Mouse (Mus musculus) cerebellum, postnatal 10 days (tissue): ENCODE data around the gene Pfdn2.
A peak's percentile ranks its signal among the peaks of the same experiment; 100 is the strongest.
"Not testable (repeated sequence)": the region's sequence is repeated elsewhere in the genome, so short reads cannot be mapped to it uniquely, and the experiment has no call there.

ENCODE experiments used
- DNase-seq, 2 experiments: peaks; one replicate each; pipeline ENCODE4 v3.0.0; 2021; ENCODE audit warnings: mixed read lengths in 2 of 2

Pfdn2 gene

DNA sequence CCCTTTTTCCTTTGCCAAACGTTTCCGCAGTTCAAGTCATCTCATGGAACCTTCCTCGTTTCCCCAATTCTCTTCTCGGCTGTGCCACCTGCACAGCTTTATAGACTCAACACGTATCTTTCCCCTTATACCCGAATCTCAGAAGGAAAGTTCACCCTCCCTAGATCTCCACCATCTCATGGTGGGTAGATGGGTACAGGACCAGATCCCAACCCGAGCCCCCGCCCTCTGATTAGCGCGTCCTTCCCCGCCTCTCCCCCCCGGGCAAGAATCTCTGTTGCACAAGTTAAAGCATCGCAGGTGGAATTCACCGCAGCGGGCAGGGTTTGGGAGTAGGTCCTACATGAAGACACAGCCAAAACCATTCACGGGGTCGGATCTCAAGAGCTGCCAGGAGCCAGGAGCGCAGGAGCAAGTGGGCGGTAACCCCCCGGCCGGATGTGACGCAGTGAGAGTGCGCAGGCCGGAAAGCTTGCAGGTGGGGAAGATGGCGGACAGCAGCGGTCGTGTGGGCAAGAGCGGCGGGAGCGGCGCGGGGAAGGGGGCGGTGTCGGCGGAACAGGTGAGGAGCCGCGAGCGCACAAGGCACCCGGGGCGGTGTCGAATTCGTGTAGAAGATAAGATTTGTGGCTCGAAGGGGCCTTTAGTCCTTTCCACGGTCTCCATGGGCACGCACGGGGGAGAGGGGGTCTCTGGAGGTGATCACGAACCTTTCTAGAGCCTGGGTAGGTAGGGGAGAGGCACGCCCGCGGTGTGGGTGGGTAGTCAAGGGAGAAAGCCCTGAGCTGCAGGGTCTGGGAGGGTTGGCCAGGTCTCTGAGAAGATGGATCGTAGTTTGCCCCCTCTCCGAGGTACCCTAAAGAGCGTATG, at the start of gene Pfdn2, which contains the start of gene Nit1:
Gene Pfdn2 (plus strand): TSS at position 446 of the 870 bp plus-strand sequence.
Gene Nit1 (minus strand): TSS at position 422 of the 870 bp plus-strand sequence.
- DNase-seq, result peak; percentile 96

DNA sequence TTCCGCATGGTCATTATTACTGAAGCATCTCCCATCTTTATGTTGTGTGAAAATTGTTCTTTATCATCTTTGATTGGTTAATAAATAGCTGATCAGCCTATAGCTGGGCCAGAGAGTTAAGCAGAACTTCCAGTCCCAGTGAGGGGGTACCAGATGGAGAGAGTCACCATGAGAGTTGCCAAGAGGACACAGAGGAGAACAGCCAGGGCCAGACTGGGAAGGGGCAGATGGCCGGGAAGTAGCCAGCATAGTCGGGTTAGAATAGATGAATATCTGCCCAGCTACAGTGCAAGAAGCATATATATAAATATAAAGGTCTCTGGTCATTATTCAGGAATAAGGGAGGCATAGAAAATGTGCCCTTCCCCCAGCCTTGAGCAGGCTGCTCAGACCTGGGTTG, 47.2 kb upstream of the Pfdn2 start:
- DNase-seq, result peak in 1 of 2 experiments; percentile 53

DNA sequence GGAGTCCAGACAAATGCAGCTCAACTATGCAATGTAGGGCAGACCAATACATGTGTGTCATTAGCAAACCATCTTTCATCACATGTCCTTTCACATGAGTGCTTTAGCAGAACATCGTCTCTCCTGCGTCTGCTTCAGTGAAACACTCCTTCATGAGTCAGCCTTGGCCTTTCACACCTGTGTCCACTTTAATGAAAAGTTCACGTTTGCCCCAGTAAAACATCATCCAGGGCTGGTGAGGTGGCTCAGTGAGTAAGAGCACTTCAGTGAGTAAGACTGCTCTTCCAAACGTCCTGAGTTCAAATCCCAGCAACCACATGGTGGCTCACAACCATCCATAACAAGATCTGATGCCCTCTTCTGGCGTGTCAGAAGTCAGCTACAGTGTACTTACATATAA, 39.3 kb upstream of the Pfdn2 start:
- not testable (repeated sequence) for DNase-seq

DNA sequence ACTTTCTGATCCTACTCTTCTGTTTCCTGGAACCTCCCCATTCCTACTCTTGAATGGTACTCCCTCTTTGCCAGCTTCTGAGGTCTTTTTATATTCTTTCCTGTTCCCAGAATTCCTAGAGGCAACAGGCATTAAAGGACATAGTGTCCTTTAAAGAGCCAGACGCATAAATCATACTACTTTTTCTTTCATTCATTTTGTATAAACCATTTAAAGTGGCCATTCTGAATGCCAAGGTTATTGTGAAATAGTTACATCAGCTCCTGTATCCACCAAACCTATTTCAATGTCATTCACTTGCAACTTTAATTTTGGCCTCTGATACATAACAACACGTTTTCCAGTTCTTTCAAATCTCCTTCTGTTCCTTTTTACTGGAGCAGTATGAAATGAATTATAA, 36.1 kb upstream of the Pfdn2 start:
- DNase-seq, result no peak

DNA sequence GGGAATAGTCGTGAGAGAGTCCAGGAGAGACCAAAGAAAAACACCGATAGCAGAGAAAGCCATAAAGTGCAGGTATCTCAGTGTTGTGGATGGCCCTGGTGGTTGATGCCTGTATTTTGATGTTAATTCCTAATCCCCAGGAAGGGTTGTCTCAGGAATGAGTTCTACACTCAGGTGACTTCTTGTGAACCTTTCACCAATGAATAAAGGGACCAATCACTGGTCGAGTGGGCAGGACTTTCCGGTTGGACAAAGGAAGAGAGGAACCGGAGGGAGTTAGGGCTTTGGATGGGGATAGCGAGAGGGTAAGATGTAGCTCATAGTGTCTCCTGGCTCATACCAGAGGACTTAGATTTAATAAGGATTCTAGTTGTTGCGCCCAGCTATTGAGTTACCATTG, 25.7 kb upstream of the Pfdn2 start:
- peak in 1 of 2 experiments; percentile 40 for DNase-seq

DNA sequence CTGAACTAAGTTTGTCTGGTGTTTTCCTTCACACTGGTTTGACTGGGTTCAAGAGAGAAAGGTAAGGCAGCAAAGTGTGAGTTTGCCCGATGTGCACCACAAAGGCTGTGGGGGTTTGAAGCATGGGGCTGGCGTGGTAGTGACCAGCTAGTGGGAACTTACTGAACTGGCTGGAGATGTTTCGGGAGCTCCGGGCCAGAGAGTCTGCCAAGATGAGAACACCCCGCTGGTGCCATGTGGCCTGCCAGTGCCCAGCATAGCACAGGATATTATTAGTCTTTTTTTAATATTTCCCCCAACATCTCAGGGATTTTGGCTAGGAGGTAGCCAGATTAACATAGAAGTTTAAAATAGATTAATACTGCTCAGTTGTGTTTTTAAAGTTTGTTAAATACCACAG, 25.3 kb upstream of the Pfdn2 start:
- peak; percentile 76 to 85 for DNase-seq

DNA sequence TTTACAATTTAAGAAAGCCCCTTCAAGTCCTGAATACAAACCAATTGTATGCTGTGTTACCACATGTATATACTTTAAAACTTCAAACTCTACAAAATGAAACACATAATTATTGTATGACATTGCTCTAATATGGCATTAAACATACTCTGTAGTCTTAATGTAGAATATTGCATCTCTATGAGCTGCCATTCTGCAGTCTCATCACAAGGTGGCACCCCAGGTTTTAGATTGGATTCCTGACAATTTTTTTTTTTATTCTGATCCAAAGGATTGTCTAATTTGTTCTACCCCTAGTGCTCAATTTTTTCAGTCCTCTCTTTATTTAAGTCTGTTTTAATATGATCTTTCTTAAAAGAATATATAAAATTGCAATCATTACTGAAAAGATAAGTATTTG, 24.1 kb upstream of the Pfdn2 start:
- peak; percentile 49 to 70 for DNase-seq

DNA sequence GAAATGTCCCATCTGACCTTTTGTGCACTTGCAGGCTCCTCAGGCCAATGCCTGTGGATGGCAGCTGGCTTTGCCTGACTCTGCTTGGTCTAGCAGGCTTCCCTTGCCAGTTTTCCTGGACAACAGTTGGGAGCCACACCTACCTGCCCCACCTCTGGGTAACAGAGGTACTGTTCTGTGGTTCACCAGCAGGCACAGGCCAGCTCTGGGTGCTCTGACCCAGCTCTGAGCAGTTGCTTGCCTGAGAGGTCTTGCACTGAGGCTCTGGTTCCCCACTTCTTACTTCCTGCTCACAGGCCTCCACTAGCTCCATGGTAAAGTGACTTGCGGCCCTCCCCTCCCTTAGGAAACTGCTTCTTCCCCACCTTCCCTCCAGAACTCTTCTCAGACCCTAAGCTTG, 23.5 kb upstream of the Pfdn2 start:
- no peak for DNase-seq

DNA sequence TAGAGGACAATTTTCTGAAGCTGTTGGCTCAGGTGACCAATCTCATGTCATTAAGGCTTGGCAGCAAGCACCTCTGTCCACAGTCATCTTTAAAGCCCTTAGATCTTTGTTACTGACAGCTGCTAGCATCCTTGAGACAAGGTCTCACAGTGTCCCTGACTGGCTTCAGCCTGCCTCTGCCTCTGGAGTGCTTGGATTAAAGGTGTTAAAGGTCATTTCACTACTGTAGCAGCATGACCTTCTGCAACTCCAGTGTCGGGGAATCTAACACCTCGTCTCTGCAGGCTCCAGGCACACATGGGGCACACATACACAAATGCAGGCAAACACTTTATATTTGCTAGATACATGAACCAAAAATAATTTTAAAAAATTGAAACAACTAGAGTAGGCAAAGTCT, 19.9 kb upstream of the Pfdn2 start:
- no peak for DNase-seq

DNA sequence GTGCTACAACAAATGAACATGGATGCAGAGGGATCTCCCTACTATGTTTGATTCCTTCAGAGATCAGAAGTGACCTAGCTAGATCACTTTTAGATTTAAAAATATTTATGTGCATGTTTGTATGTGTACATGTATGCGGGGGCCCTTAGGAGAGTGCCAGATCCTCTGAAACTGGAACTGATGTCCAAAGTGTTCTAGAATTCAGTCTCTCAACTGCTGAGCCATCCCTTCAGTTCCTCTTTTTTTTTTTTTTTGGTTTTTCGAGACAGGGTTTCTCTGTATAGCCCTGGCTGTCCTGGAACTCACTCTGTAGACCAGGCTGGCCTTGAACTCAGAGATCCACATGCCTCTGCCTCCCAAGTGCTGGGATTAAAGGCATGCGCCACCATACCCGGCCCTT, 18.9 kb upstream of the Pfdn2 start:
- not testable (repeated sequence) for DNase-seq

DNA sequence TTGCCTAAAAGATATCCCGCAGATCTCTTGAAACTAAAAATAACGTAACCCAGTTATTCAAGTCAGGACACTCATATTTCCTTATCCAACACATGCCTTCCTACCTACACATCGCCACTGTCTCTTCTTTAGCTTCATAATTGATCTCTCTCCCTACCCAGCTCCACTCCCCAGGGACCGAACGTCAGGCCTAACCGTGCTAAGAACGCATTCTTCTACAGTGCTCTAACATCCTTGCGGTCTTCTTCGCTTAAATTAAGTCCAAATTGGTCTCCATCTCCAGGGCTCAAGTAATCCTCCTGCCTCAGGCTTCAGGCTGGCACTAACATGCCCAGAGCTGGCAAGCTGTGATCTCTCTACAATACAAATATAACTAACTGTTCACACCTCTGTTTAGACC, 17.2 kb upstream of the Pfdn2 start:
- DNase-seq, result peak; percentile 55 to 59

DNA sequence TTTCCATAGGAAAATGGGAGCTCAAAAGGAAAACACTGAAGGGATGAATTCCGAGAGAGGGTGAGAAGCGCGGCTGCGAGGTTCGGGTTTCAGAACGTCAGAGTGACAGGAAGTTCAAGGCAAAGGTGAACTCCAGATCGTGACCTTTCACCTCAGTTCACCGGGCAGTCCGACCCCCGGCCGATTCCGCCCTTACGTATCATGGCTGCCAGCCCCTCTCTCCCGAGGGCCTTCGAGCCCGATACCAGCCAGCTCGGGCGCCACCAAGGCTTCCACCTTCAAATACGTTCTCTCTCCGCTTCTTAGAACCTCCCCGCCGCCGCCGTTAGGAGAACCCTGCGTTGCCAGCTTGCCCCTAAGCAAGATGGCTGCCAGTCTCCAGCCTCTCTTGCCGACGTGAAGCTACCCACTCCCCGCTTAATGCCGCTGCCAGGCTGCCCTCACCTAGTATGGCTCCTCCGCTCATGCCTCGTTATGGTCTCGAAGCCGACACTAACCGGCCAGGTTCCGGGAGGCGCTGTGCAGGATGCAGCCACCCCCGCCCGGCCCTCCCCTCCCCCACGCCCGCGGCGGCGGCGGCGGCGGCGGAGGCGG, 16.5 kb upstream of the Pfdn2 start, which contains the start of gene Dedd:
Gene Dedd (plus strand): TSS at position 307 of the 594 bp plus-strand sequence.
- peak; percentile 93 to 95 for DNase-seq

DNA sequence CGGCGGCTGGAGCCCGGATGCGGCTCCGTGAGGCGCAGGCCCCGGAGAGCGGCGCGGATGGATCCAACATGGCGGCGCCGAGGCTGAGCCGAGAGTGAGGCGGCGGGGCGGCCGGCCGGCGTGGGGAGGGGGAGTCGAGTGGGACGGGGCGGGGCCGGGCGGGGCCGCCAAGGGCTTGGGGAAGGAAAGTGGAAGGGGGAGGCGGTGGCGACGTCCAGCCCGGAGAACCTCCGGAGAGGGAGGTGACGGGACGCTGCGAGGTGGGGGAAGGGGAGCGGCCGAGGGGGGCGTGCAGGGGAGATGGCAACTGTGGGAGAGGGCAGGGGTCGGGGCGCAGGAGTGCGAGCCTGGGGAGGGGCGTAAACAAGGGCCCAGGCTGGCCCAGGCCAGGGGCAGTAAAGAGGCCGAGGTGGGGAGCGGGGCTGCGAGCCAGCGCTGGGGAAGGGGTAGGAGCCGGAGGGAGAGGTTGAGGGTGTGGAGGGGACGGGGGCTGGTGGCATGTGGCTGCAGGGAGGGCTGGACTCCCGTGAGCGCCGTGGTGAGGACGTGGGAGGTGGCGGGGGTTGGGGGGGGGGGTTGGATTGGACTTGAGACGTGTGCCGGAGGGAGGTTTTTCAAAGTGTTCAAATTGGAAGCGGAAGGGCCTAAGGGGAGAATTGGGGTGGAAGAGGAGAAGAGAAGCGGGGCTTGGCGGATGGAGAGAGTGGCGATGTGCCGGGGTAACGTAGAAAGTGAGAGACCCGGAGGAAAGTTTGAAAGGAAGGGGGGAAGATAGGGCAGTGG, 15.8 kb upstream of the Pfdn2 start:
- DNase-seq, result peak; percentile 90 to 93

DNA sequence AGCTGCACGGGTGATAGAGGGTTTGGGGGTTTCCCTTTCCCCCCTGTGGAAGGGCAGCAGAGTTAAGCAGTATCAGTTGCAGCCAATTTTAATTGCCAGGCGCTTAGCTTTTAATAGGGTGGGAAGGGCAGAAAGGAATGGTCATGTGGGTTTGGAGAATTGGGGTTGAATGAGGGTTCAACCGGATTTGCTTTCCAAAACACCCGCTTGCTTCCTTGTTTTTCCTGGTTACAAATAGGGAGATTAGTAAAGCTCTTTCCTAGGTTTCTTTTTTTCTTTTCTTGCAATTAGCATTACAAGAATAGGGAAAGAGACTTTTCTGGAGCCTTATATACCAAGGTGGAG, 15.3 kb upstream of the Pfdn2 start:
- DNase-seq, result no peak

DNA sequence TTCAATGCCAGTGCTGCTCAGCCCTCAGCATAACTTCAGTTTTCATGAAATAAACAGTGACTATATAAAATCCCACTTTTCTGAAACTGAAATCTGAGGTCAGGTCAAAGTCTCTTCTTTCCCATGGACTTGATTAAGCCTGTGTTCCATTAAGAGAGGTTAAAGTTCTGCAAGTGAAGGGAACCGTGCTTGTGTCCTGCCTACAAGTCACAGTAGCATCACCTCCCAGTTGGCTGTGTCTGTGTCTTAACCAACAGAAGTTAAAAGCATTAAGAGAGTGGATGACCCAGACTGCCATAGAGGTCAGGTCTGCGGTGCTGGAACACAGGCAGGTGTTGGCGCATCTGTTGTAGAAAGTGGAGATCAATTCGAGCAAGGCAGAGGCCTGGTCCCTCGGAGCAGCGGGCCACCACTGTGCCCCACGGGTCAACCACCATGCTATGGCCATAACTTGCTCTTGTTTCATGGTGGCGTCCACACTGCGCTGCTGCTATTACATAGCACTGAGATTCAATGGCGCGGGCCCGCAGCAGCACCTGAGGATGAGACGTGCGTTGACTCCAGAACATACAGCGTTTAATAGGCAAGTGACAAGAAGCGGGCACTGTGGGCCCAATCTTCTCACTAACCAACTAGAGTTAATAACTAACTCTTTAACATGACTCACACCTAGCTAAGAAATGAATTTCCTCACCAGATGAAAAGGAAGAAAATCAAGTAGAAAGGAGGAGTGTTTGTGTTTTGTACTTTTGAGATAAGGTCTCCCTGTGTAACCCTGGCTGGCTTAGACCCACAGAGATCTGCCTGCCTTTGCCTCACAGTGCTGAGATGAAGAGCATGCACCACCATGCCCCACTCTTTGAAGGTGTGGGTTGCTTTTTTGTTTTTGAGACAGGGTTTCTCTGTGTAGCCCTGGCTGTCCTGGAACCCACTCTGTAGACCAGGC, 2.9 kb upstream of the Pfdn2 start:
- no peak for DNase-seq

DNA sequence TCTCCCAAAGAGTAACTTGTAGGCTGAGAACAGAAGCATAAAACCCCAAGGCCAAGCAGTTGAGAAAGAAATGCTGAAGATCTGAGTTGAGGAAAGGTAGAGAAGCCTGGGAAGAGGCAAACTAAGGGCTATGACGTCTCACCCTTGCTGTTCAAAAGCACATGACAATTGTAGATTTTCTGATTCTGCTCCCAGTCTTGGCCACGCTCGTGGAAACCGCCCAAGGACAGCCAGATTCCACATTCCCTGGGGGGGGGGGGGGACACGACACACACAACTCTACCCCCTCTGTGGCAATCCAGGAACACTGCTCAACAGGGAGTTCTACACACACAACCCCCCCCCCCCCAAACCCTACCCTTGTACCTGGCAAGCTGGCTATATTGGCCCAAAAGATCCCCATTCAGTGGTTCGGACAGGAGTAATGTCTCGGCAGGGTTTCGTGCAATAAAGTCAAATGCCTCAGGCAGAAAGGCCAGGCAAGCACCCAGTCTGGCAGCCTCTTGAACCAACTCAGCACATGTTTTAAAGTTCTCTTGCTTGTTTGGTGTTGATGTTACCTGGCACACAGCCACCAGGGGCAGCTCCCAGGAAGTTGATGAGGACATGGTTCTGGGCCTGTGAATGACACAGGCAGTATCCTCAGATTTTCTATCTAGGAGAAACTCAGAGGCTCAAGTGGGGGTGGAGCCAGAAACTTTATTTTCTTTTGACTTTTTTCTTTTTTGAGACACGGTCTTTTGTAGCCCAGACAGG, 1.4 kb upstream of the Pfdn2 start:
- peak; percentile 27 to 28 for DNase-seq

DNA sequence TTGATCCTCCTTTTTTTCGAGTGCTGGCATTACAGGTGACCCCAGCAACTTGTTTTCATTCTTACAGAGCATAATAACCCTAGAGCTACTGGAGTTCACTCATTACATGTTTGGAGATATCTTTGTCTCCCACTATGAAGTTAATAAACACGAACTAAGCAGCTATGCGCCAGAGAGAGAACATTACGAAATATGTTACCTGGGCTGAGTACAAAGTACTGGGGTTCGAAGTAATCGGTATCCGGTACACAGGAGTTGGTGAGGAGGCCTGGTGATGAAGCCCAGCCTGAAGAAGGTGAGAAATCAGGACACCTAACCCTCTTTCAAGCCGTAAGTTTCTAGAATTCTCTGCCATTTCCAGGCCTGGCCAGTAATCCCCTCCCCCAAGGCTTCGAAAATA, 755 bp upstream of the Pfdn2 start:
- DNase-seq, result peak in 1 of 2 experiments; percentile 36

DNA sequence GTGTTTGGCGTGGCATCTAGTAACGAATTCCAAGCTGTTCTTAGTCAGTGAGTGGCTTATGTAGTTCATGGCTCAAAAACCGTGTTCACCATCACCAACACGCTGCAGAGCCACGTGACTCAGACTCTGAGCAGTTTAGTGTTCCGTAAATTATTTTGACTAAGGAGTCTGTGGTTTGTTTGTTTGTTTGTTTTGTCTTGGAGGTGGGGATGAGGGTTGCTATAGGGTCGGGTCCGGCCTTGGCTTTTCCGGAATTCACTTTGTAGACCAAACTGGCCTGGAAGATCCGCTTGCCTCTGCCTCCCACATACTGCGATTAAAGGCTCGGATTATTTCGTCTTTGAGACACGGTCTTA, 603 bp downstream of the Pfdn2 start:
- DNase-seq, result no peak

DNA sequence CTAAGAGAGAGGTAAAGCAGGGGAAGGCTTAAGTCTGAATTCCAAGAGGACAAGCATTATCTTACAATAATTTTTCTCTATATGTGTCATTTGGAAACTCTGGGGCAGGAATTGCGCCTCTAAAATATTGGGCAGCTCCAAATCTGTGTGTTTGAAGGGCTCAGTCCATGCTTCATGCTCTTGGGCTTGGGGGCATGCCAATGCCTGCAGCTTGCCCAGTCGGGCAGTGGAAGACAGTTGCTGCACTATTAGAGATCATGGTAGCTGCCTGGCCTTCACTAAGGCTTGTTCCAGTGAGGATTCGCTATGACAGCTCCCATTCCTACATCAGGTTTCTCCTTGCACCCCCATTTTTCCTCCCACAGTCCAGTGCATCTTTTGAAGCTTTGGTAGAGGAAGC, 3.2 kb downstream of the Pfdn2 start:
- peak in 1 of 2 experiments; percentile 59 for DNase-seq

DNA sequence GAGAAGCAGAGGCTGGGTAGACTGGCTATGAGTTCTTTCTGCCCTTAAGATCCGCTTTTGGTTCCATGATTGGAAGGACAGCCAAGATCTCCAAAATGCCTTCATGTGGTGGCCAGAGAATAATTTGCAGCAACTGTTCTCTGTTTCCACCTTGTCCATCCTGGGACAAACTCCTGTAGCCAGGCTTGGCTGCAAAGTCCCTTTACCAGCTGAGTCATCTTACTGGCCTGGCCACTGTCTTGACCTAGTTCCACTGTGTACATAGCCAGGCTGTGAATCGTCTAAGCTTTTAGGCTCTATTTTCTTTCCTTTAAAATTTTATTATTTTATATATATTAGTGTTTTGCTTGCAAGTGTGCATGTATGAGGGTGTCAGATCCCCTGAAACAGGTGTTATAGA, 3.7 kb downstream of the Pfdn2 start:
- DNase-seq, result no peak

DNA sequence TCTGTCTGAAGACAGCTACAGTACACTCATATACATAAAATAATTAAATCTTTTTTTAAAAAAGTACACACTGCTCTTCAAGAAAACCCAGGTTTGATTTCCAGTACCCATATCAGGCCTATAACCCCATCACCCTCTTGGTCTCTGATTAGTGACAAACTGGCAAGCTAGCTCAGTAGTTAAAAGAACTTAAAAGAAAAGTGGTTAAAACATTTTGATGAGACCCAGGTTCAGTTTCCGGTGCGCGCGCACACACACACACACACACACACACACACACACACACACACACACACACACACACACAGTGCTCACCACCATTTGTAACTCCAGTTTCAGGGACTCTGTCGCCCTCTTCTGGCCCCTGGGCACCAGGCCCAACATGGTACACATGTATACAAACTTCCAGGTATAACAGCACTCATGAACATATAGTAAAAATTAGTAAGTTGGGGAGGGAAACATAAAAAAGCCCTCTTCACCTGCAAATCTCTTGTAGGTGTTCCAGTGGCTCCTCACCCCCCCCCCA, 10.4 kb downstream of the Pfdn2 start:
- peak; percentile 44 to 49 for DNase-seq
